Mouse (Mus musculus) olfactory bulb, adult 2 months (tissue): ENCODE data around the gene Amigo1.

ENCODE experiments used
- CTCF ChIP-seq: fragments of 200-500 bp; IDR thresholded peaks from 2 replicates; pipeline ENCODE4 v1.5.1; 2012; ENCODE audit warnings: low read depth, mild to moderate bottlenecking, low read length, moderate library complexity; ENCODE audit not compliant: insufficient read depth
- POLR2A ChIP-seq: fragments of 200-500 bp; IDR thresholded peaks from 2 replicates; pipeline ENCODE4 v1.6.1; 2012; ENCODE audit warnings: mild to moderate bottlenecking, low read depth, low read length, moderate library complexity; ENCODE audit not compliant: insufficient read depth

DNA sequence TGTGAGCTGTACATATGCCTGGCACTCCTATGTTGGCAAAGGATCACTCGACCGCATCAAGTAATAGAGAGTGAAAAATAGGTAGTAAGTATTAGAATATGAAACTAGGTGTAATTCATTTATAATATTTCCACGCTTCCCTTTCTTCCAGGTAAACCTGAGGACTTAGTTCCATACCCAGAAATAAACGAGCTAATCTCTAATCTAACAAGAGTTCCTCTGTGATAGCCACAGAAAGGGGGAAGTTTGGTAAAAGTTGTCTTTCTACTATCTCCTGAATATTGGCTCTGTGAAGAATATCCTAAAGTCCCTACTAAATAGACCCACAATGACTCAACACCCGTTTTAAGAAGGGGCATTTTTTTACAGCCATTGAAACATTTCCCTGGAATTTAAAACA lies 39.5 kb upstream of the Amigo1 start:
- TF ChIP-seq CTCF (no peak), POLR2A (no peak)
